Mouse (Mus musculus): ENCODE data around the gene Gm20479.

Gene Gm20479

DNA sequence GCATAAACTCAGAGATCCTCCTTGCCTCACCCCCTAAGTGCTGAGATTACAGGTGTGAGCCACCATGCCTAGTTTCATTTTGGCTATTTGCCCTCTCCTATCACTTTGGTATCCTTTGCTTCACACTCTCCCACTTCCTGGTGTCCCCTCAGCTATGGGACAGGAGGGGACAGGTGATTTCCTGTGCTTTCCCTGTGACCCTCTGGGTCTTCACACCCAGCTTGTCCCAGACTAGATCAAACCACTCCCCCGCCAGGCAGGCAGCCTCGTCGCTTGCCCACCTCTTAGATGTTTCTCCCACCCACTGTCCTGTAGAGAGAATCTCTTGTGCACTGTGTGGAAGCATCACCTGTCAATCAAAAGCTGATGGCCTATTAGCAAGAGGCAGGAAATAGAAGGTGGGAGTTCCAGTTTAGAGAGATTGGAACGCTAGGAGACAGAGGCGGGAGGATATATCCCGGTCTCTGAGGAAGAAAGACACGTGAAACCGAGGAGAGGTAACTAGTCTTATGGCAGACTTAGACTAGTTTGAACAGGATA lies 46.2 kb downstream of the Gm20479 start:
- no peak for DNase-seq (ENCODE audit: low read depth, low spot score)

DNA sequence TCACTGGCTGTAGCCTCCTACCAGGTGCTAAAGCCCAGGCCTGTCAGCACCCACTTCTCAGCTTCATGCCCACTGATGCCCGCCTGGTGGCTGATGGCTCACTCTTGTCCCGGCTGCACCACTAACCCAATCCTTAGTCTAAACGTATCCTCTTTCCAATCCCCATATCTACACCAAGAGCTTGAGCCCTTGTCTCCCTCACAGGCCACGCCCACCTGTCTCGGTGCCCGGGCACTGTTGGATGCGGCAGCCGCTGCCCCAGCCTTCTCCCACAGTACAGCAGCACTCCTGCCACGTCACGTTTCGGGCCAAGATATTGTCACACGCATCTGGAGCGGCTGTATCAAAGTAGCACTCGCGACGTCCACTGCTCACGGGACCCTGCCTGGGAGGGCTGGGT lies 46.9 kb downstream of the Gm20479 start:
- no peak for DNase-seq (ENCODE audit: low read depth, low spot score)

GRCm38 (mm10) chr7:27309832-27310231 lies 47.4 kb downstream of the Gm20479 start:
- no peak for DNase-seq (ENCODE audit: low read depth, low spot score)

- DNase-seq (ENCODE audit: low read depth, low spot score): no peak
These were observed 48.2 kb downstream of the Gm20479 start for GRCm38 (mm10) chr7:27308821-27309549.

- DNase-seq (ENCODE audit: low read depth, low spot score): no peak
These were observed 49.7 kb downstream of the Gm20479 start for GRCm38 (mm10) chr7:27307551-27307950.

GRCm38 (mm10) chr7:27306161-27307160 lies 50.8 kb downstream of the Gm20479 start:
- DNase-seq (ENCODE audit: low read depth, low spot score): no peak

GRCm38 (mm10) chr7:27305091-27305730 lies 52.0 kb downstream of the Gm20479 start:
- DNase-seq (ENCODE audit: low read depth, low spot score): no peak
